Mouse (Mus musculus): ENCODE results near the gene Btbd2. TPM values are rescaled to one million over a fixed set of nuclear protein-coding genes. Genes with fewer than 3 reads are reported as not detected.

Gene Btbd2
- 115 and 116 TPM in 2 replicates for polyA plus RNA-seq (2015; fragmentation: Nextera tagmentation; extraction: Ambion mirVana)

GRCm38 (mm10) chr10:80656863-80657623, at the start of gene Btbd2:
TSS of gene Btbd2 (minus strand) at chr10:80657071.

GRCm38 (mm10) chr10:80701721-80702535, 45.1 kb upstream of the Btbd2 start, which contains the start of the genes Mob3a and Izumo4:
TSS of gene Mob3a (minus strand) at chr10:80701977.
TSS of gene Izumo4 (plus strand) at chr10:80702184.

GRCm38 (mm10) chr10:80677942-80678436, 21.1 kb upstream of the Btbd2 start, which contains the start of gene Mknk2:
TSS of gene Mknk2 (minus strand) at chr10:80678112.

GRCm38 (mm10) chr10:80622661-80623456, 34.0 kb downstream of the Btbd2 start, which contains the start of gene Csnk1g2:
TSS of gene Csnk1g2 (plus strand) at chr10:80622838.

GRCm38 (mm10) chr10:80605721-80606120, 51.1 kb downstream of the Btbd2 start, which contains the start of gene Gm49322:
TSS of gene Gm49322 (plus strand) at chr10:80606021.

GRCm38 (mm10) chr10:80602698-80603325, 54.1 kb downstream of the Btbd2 start, which contains the start of the genes Scamp4 and Adat3:
TSS of gene Scamp4 (plus strand) at chr10:80602872.
TSS of gene Adat3 (plus strand) at chr10:80602880.

Small RNA genes within 50 kb of the gene (microRNA-seq; reads per million reads assigned to microRNA genes)
- not detected for gene Mir6912

Other genes with a start within 250 kb of the Btbd2 start
- gene Tcf3, start 223.4 kb downstream of the Btbd2 start, polyA plus RNA-seq (2015; fragmentation: Nextera tagmentation; extraction: Ambion mirVana), result 28.8 and 32.2 TPM in 2 replicates
- gene Onecut3, start 162.2 kb downstream of the Btbd2 start, polyA plus RNA-seq (2015; fragmentation: Nextera tagmentation; extraction: Ambion mirVana), result 0.34 and 0.56 TPM in 2 replicates
- gene Atp8b3, start 117.9 kb downstream of the Btbd2 start, polyA plus RNA-seq (2015; fragmentation: Nextera tagmentation; extraction: Ambion mirVana), result 0.65 and 1.3 TPM in 2 replicates
- 23.8 and 28.1 TPM in 2 replicates for gene Rexo1, start 95.5 kb downstream of the Btbd2 start, polyA plus RNA-seq (2015; fragmentation: Nextera tagmentation; extraction: Ambion mirVana)
- gene Klf16, start 79.8 kb downstream of the Btbd2 start, polyA plus RNA-seq (2015; fragmentation: Nextera tagmentation; extraction: Ambion mirVana), result 6.8 and 7.9 TPM in 2 replicates
- 231 and 233 TPM in 2 replicates for gene Abhd17a, start 66.7 kb downstream of the Btbd2 start, polyA plus RNA-seq (2015; fragmentation: Nextera tagmentation; extraction: Ambion mirVana)
- gene Scamp4, start 54.2 kb downstream of the Btbd2 start, polyA plus RNA-seq (2015; fragmentation: Nextera tagmentation; extraction: Ambion mirVana), result 73.3 and 73.4 TPM in 2 replicates
- 3.3 and 5.1 TPM in 2 replicates for gene Adat3, start 54.2 kb downstream of the Btbd2 start, polyA plus RNA-seq (2015; fragmentation: Nextera tagmentation; extraction: Ambion mirVana)
- 1.1 and 1.5 TPM in 2 replicates for gene Gm49322, start 51.0 kb downstream of the Btbd2 start, polyA plus RNA-seq (2015; fragmentation: Nextera tagmentation; extraction: Ambion mirVana)
- gene Csnk1g2, start 34.2 kb downstream of the Btbd2 start, polyA plus RNA-seq (2015; fragmentation: Nextera tagmentation; extraction: Ambion mirVana), result 97.4 and 99.0 TPM in 2 replicates
- gene Mknk2, start 21.0 kb upstream of the Btbd2 start, polyA plus RNA-seq (2015; fragmentation: Nextera tagmentation; extraction: Ambion mirVana), result 39.0 and 43.5 TPM in 2 replicates
- 38.3 and 41.4 TPM in 2 replicates for gene Mob3a, start 44.9 kb upstream of the Btbd2 start, polyA plus RNA-seq (2015; fragmentation: Nextera tagmentation; extraction: Ambion mirVana)
- 42.0 and 58.3 TPM in 2 replicates for gene Izumo4, start 45.1 kb upstream of the Btbd2 start, polyA plus RNA-seq (2015; fragmentation: Nextera tagmentation; extraction: Ambion mirVana)
- 107 and 110 TPM in 2 replicates for gene Ap3d1, start 85.2 kb upstream of the Btbd2 start, polyA plus RNA-seq (2015; fragmentation: Nextera tagmentation; extraction: Ambion mirVana)
- gene Dot1l, start 98.1 kb upstream of the Btbd2 start, polyA plus RNA-seq (2015; fragmentation: Nextera tagmentation; extraction: Ambion mirVana), result 11.0 and 15.3 TPM in 2 replicates
- gene Sf3a2, start 141.1 kb upstream of the Btbd2 start, polyA plus RNA-seq (2015; fragmentation: Nextera tagmentation; extraction: Ambion mirVana), result 44.2 and 49.1 TPM in 2 replicates
- 108 and 123 TPM in 2 replicates for gene Plekhj1, start 141.6 kb upstream of the Btbd2 start, polyA plus RNA-seq (2015; fragmentation: Nextera tagmentation; extraction: Ambion mirVana)
- gene Amh, start 148.2 kb upstream of the Btbd2 start, polyA plus RNA-seq (2015; fragmentation: Nextera tagmentation; extraction: Ambion mirVana), result 0.21 and 0.27 TPM in 2 replicates
- 2.4 and 2.7 TPM in 2 replicates for gene Jsrp1, start 156.4 kb upstream of the Btbd2 start, polyA plus RNA-seq (2015; fragmentation: Nextera tagmentation; extraction: Ambion mirVana)
- 1,152 and 1,281 TPM in 2 replicates for gene Oaz1, start 169.6 kb upstream of the Btbd2 start, polyA plus RNA-seq (2015; fragmentation: Nextera tagmentation; extraction: Ambion mirVana)
- gene Lingo3, start 187.0 kb upstream of the Btbd2 start, polyA plus RNA-seq (2015; fragmentation: Nextera tagmentation; extraction: Ambion mirVana), result 28.9 and 30.1 TPM in 2 replicates
- 271 and 277 TPM in 2 replicates for gene Lsm7, start 198.1 kb upstream of the Btbd2 start, polyA plus RNA-seq (2015; fragmentation: Nextera tagmentation; extraction: Ambion mirVana)
- gene Sppl2b, start 198.2 kb upstream of the Btbd2 start, polyA plus RNA-seq (2015; fragmentation: Nextera tagmentation; extraction: Ambion mirVana), result 79.8 and 90.2 TPM in 2 replicates
- gene Tmprss9, start 214.8 kb upstream of the Btbd2 start, polyA plus RNA-seq (2015; fragmentation: Nextera tagmentation; extraction: Ambion mirVana), result 0.10 and 0.27 TPM in 2 replicates
- 389 and 390 TPM in 2 replicates for gene Timm13, start 243.9 kb upstream of the Btbd2 start, polyA plus RNA-seq (2015; fragmentation: Nextera tagmentation; extraction: Ambion mirVana)